Mouse (Mus musculus): Measurements from ENCODE around the gene Lats1. TPM values are rescaled to one million over a fixed set of nuclear protein-coding genes. Genes with fewer than 3 reads are reported as not detected.
A peak's percentile ranks its signal among the peaks of the same experiment; 100 is the strongest.

Gene Lats1
- total RNA-seq, 1 experiment, result 6.3 TPM

DNA sequence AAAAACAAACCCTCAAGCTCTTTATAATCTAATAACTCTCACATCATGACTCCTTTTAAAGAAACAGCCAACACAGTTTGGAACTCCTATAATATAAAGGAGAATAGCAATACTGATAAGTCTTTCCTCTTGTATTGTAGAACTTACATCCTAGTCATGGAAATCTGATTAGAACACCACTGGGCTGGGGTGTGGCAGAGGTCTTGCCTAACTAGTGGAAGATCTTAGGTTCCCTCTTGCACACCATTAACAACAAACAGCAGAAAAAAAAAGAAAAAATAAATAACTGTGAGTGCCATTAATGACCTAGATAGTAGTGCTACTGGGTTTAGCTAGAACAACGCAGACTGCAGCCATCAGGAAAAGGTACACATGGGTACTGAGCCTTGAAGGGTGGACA, 16.1 kb upstream of the Lats1 start:
- Histone ChIP-seq H3K4me3 (ENCODE audit: insufficient read depth in 1 of 2, low read depth in 1 of 2, low read length in 2 of 2, poor library complexity in 1 of 2, severe bottlenecking in 1 of 2) (no peak overlapping the region), H3K9ac (ENCODE audit: insufficient read depth, low read depth, low read length, poor library complexity, severe bottlenecking) (no peak overlapping the region), H3K4me1 (ENCODE audit: control insufficient read depth in 2 of 2, insufficient read depth in 2 of 2, low read length in 2 of 2, poor library complexity in 1 of 2) (peaks cover 0 to 7% of the 10 kb centered on the region in 2 experiments; a peak in 2 of 4 replicates), H3K9me3 (ENCODE audit: control insufficient read depth, insufficient read depth, low read depth, low read length) (no peaks in the 10 kb centered on the region), H3K36me3 (ENCODE audit: control insufficient read depth, insufficient read depth, low read length, poor library complexity, severe bottlenecking) (peaks cover 4% of the 10 kb centered on the region), H3K27ac (ENCODE audit: insufficient read depth, low read depth, low read length, poor library complexity, severe bottlenecking) (no peak overlapping the region)
- no peak for DNase-seq (ENCODE audit: low read depth, low spot score)
- in situ Hi-C loops (cut with MboI; ENCODE audit: low sequenced_read_pairs in 2 of 2, unreplicated experiment in 2 of 2), result no loop called here
- TF ChIP-seq MAFK (IDR thresholded peaks at IDR 0.05; ENCODE audit: insufficient read depth, low read depth, low read length), result no peak
- TF ChIP-seq CHD2 (IDR thresholded peaks at IDR 0.05; ENCODE audit: low read depth, low read length), result no peak
- TF ChIP-seq ZC3H11A (IDR thresholded peaks at IDR 0.05; ENCODE audit: borderline replicate concordance, low read depth, low read length), result no peak
- no peak for TF ChIP-seq HCFC1 (IDR thresholded peaks at IDR 0.05; ENCODE audit: borderline replicate concordance, insufficient read depth, low read length)
- TF ChIP-seq ZNF384 (IDR thresholded peaks at IDR 0.05; ENCODE audit: low read depth, low read length), result no peak

DNA sequence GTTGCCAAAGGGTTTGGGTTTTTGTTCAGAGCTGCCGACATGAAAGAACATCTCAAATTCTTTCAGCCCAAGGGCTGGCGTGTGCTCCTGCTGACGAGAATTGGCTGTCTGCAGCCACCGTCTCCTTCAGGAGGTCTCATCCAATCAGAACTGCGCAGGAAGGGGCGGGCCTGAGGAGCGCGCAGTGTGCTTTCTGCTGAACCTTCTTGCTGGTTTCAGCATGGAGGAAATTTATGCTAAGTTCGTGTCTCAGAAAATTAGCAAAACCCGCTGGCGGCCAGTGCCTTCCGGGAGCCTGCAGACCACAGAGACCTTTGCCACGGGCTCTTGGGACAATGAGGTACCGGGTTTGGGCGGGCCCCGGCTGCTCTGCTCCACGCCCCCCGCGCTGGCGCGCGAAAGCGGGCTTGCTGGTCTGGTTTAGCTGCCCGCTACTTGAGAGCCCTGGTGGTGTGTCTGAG, 13.6 kb upstream of the Lats1 start, which contains the start of gene Nup43:
Gene Nup43, plus strand, starts transcription at position 162 of the 461 bp plus-strand sequence.
- H3K4me1 ChIP-seq (ENCODE audit: control insufficient read depth in 2 of 2, insufficient read depth in 2 of 2, low read length in 2 of 2, poor library complexity in 1 of 2), result peaks cover 0 to 2% of the 10 kb centered on the region in 2 experiments; a peak in 2 of 4 replicates
- TF ChIP-seq ZNF384 (IDR thresholded peaks at IDR 0.05; ENCODE audit: low read depth, low read length), result no peak
- TF ChIP-seq HCFC1 (IDR thresholded peaks at IDR 0.05; ENCODE audit: borderline replicate concordance, insufficient read depth, low read length), result peak; percentile 50; the same call in 1 of the 2 replicates
- peak within 1 kb of the TSS; percentile 99 for H3K4me3 ChIP-seq (ENCODE audit: insufficient read depth in 1 of 2, low read depth in 1 of 2, low read length in 2 of 2, poor library complexity in 1 of 2, severe bottlenecking in 1 of 2)
- in situ Hi-C loops (cut with MboI; ENCODE audit: low sequenced_read_pairs in 2 of 2, unreplicated experiment in 2 of 2), result no loop called here
- peak; percentile 90 for DNase-seq (ENCODE audit: low read depth, low spot score)
- H3K27ac ChIP-seq (ENCODE audit: insufficient read depth, low read depth, low read length, poor library complexity, severe bottlenecking), result peak within 1 kb of the TSS; percentile 86
- H3K9ac ChIP-seq (ENCODE audit: insufficient read depth, low read depth, low read length, poor library complexity, severe bottlenecking), result peak within 1 kb of the TSS; percentile 97
- H3K36me3 ChIP-seq (ENCODE audit: control insufficient read depth, insufficient read depth, low read length, poor library complexity, severe bottlenecking), result peaks cover 14% of the 10 kb centered on the region
- no peaks in the 10 kb centered on the region for H3K9me3 ChIP-seq (ENCODE audit: control insufficient read depth, insufficient read depth, low read depth, low read length)

DNA sequence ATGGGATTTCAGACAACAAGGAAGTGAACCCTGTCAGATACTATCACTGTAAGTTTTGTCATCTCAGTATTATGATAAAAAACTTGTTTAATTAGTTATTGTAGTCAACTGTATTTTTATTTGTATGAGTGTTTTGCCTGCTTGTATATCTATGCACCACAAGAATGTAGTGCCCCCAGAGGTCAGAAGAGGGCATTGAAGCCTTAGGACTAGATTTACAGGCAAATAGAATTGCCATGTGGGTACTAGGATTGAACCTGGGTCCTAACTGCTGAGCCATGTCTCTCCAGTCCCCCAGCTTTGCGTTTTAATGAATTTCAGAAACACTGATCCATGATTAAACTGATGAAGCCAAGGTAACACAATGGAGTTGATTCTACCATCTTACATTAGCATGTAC, 7.3 kb upstream of the Lats1 start:
- no peak overlapping the region for H3K27ac ChIP-seq (ENCODE audit: insufficient read depth, low read depth, low read length, poor library complexity, severe bottlenecking)
- no peaks in the 10 kb centered on the region for H3K9me3 ChIP-seq (ENCODE audit: control insufficient read depth, insufficient read depth, low read depth, low read length)
- no peak for TF ChIP-seq MAFK (IDR thresholded peaks at IDR 0.05; ENCODE audit: insufficient read depth, low read depth, low read length)
- TF ChIP-seq ZC3H11A (IDR thresholded peaks at IDR 0.05; ENCODE audit: borderline replicate concordance, low read depth, low read length), result no peak
- TF ChIP-seq CHD2 (IDR thresholded peaks at IDR 0.05; ENCODE audit: low read depth, low read length), result no peak
- no peak for TF ChIP-seq HCFC1 (IDR thresholded peaks at IDR 0.05; ENCODE audit: borderline replicate concordance, insufficient read depth, low read length)
- no peak for TF ChIP-seq ZNF384 (IDR thresholded peaks at IDR 0.05; ENCODE audit: low read depth, low read length)
- no peaks in the 10 kb centered on the region for H3K4me1 ChIP-seq (ENCODE audit: control insufficient read depth in 2 of 2, insufficient read depth in 2 of 2, low read length in 2 of 2, poor library complexity in 1 of 2)
- H3K36me3 ChIP-seq (ENCODE audit: control insufficient read depth, insufficient read depth, low read length, poor library complexity, severe bottlenecking), result peaks cover 48% of the 10 kb centered on the region
- DNase-seq (ENCODE audit: low read depth, low spot score), result no peak
- no peak overlapping the region for H3K4me3 ChIP-seq (ENCODE audit: insufficient read depth in 1 of 2, low read depth in 1 of 2, low read length in 2 of 2, poor library complexity in 1 of 2, severe bottlenecking in 1 of 2)
- no peak overlapping the region for H3K9ac ChIP-seq (ENCODE audit: insufficient read depth, low read depth, low read length, poor library complexity, severe bottlenecking)
- in situ Hi-C loops (cut with MboI; ENCODE audit: low sequenced_read_pairs in 2 of 2, unreplicated experiment in 2 of 2), result no loop called here

GRCm38 (mm10) chr10:7681343-7682025, 470 bp downstream of the Lats1 start:
- in situ Hi-C loops (cut with MboI; ENCODE audit: low sequenced_read_pairs in 2 of 2, unreplicated experiment in 2 of 2), result no loop called here
- peak overlapping the region; percentile 48 for H3K27ac ChIP-seq (ENCODE audit: insufficient read depth, low read depth, low read length, poor library complexity, severe bottlenecking)
- TF ChIP-seq CHD2 (IDR thresholded peaks at IDR 0.05; ENCODE audit: low read depth, low read length) (no peak), ZNF384 (IDR thresholded peaks at IDR 0.05; ENCODE audit: low read depth, low read length) (peak; percentile 53; the same call in 1 of the 2 replicates), ZC3H11A (IDR thresholded peaks at IDR 0.05; ENCODE audit: borderline replicate concordance, low read depth, low read length) (no peak), MAFK (IDR thresholded peaks at IDR 0.05; ENCODE audit: insufficient read depth, low read depth, low read length) (no peak)
- H3K9ac ChIP-seq (ENCODE audit: insufficient read depth, low read depth, low read length, poor library complexity, severe bottlenecking), result peak overlapping the region; percentile 92
- H3K9me3 ChIP-seq (ENCODE audit: control insufficient read depth, insufficient read depth, low read depth, low read length), result no peaks in the 10 kb centered on the region
- DNase-seq (ENCODE audit: low read depth, low spot score), result peak; percentile 45
- H3K36me3 ChIP-seq (ENCODE audit: control insufficient read depth, insufficient read depth, low read length, poor library complexity, severe bottlenecking), result peaks cover 24% of the 10 kb centered on the region
- H3K4me3 ChIP-seq (ENCODE audit: insufficient read depth in 1 of 2, low read depth in 1 of 2, low read length in 2 of 2, poor library complexity in 1 of 2, severe bottlenecking in 1 of 2), result peak overlapping the region; percentile 84 to 91
- 0 out of 4 replicates have a peak, but pooled peaks cover 1% of the 10 kb centered on the region in 2 experiments for H3K4me1 ChIP-seq (ENCODE audit: control insufficient read depth in 2 of 2, insufficient read depth in 2 of 2, low read length in 2 of 2, poor library complexity in 1 of 2)

All from ES-E14 (cell line).